Mouse (Mus musculus): ENCODE data around the gene Klk9. TPM values are rescaled to one million over a fixed set of nuclear protein-coding genes. Genes with fewer than 3 reads are reported as not detected.

The Klk9 gene
- polyA plus RNA-seq (2012; rRNA removed): 0.15 TPM in 1 of 2 replicates, not detected in the other

- no peaks in the 10 kb centered on the region for H3K4me1 ChIP-seq (ENCODE audit: control insufficient read depth, insufficient read depth, insufficient read length, low read length)
- peaks cover 5% of the 10 kb centered on the region; the same call in 1 of the 2 replicates for H3K27me3 ChIP-seq (ENCODE audit: control insufficient read depth, insufficient read depth, low read length)
- no peaks in the 10 kb centered on the region for H3K36me3 ChIP-seq (ENCODE audit: control insufficient read depth, insufficient read depth, low read length)
- TF ChIP-seq CTCF (IDR thresholded peaks at IDR 0.05; ENCODE audit: extremely low read depth, insufficient read length, insufficient replicate concordance, low read depth, low read length): no peak
- no peak within 1 kb of the TSS for H3K4me3 ChIP-seq (ENCODE audit: low read depth, low read length)
- 66% methylated on average over 7 of the region's 7 CpGs for WGBS
- H3K27ac ChIP-seq (ENCODE audit: insufficient read depth, low read depth, low read length): no peak within 1 kb of the TSS
Observed at GRCm38 (mm10) chr7:43791591-43791990, at the start of gene Klk9. TSS of gene Klk9 (plus strand) at chr7:43791891.

DNA sequence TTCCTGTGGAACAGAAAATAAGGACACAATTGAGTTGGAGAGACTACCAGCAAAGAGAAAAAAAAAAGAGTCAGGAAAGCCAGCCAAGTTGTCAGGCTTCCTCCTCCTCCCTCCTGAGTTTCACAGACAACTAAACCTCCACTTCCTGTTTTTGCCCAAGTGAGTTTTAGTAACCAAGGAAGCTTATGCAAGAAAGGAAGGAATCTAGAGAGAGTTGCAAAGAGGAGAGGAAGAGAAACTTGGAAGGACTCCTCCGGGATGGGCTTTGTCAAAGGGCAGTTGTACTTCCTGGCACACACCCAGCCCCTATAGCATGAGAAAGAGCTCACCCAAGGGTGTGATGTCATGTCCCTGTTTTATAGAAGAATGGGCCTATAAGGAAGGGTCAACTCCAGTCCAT, 43.9 kb upstream of the Klk9 start:
- Histone ChIP-seq H3K4me1 (ENCODE audit: control insufficient read depth, insufficient read depth, insufficient read length, low read length) (no peaks in the 10 kb centered on the region), H3K4me3 (ENCODE audit: low read depth, low read length) (no peak overlapping the region), H3K36me3 (ENCODE audit: control insufficient read depth, insufficient read depth, low read length) (no peaks in the 10 kb centered on the region), H3K27me3 (ENCODE audit: control insufficient read depth, insufficient read depth, low read length) (no peaks in the 10 kb centered on the region), H3K27ac (ENCODE audit: insufficient read depth, low read depth, low read length) (no peak overlapping the region)
- TF ChIP-seq POLR2A (IDR thresholded peaks at IDR 0.05; ENCODE audit: low read depth, low read length): no peak
- no peak for TF ChIP-seq CTCF (IDR thresholded peaks at IDR 0.05; ENCODE audit: extremely low read depth, insufficient read length, insufficient replicate concordance, low read depth, low read length)
- WGBS: 32% methylated on average over 1 of the region's 1 CpGs

DNA sequence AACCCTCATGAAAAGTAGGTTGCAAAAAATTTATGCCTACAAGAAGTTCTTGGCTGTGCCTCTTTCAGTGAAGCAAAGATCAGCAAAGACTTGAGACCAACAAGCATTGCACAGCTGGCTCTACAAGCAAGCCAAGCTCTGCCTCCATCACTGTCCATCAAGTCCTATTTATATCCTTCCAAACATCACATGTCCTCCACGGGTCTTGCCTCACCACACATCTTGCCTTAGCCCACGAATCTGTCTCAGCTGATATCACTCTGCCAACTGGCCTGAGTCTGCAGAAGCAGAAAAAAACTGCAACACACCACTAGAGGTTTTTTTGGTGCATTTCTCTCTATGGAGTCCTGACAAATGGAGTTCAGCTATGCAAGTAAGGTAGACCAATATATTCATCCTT, 38.9 kb upstream of the Klk9 start:
- Histone ChIP-seq H3K27me3 (ENCODE audit: control insufficient read depth, insufficient read depth, low read length) (no peaks in the 10 kb centered on the region), H3K4me3 (ENCODE audit: low read depth, low read length) (no peak overlapping the region), H3K27ac (ENCODE audit: insufficient read depth, low read depth, low read length) (no peak overlapping the region), H3K36me3 (ENCODE audit: control insufficient read depth, insufficient read depth, low read length) (no peaks in the 10 kb centered on the region), H3K4me1 (ENCODE audit: control insufficient read depth, insufficient read depth, insufficient read length, low read length) (no peaks in the 10 kb centered on the region)
- 42% methylated on average over 2 of the region's 2 CpGs for whole genome bisulfite sequencing
- TF ChIP-seq POLR2A (IDR thresholded peaks at IDR 0.05; ENCODE audit: low read depth, low read length): no peak
- no peak for TF ChIP-seq CTCF (IDR thresholded peaks at IDR 0.05; ENCODE audit: extremely low read depth, insufficient read length, insufficient replicate concordance, low read depth, low read length)

GRCm38 (mm10) chr7:43766484-43766883, 25.2 kb upstream of the Klk9 start:
- Histone ChIP-seq H3K27ac (ENCODE audit: insufficient read depth, low read depth, low read length) (no peak overlapping the region), H3K36me3 (ENCODE audit: control insufficient read depth, insufficient read depth, low read length) (no peaks in the 10 kb centered on the region), H3K27me3 (ENCODE audit: control insufficient read depth, insufficient read depth, low read length) (no peaks in the 10 kb centered on the region), H3K4me1 (ENCODE audit: control insufficient read depth, insufficient read depth, insufficient read length, low read length) (no peaks in the 10 kb centered on the region), H3K4me3 (ENCODE audit: low read depth, low read length) (no peak overlapping the region)
- WGBS: 24% methylated on average over 8 of the region's 8 CpGs
- no peak for TF ChIP-seq POLR2A (IDR thresholded peaks at IDR 0.05; ENCODE audit: low read depth, low read length)

- Histone ChIP-seq H3K4me3 (ENCODE audit: low read depth, low read length) (no peak within 1 kb of the TSS), H3K36me3 (ENCODE audit: control insufficient read depth, insufficient read depth, low read length) (no peaks in the 10 kb centered on the region), H3K27ac (ENCODE audit: insufficient read depth, low read depth, low read length) (no peak within 1 kb of the TSS), H3K4me1 (ENCODE audit: control insufficient read depth, insufficient read depth, insufficient read length, low read length) (no peaks in the 10 kb centered on the region), H3K27me3 (ENCODE audit: control insufficient read depth, insufficient read depth, low read length) (no peaks in the 10 kb centered on the region)
- TF ChIP-seq CTCF (IDR thresholded peaks at IDR 0.05; ENCODE audit: extremely low read depth, insufficient read length, insufficient replicate concordance, low read depth, low read length) (no peak), POLR2A (IDR thresholded peaks at IDR 0.05; ENCODE audit: low read depth, low read length) (no peak)
- WGBS: 59% methylated on average over 4 of the region's 4 CpGs
Observed at GRCm38 (mm10) chr7:43768597-43768996, 23.1 kb upstream of the Klk9 start, which contains the start of gene Klk12. TSS of gene Klk12 (plus strand) at chr7:43768897.

- no peak overlapping the region for H3K4me3 ChIP-seq (ENCODE audit: low read depth, low read length)
- no peak for TF ChIP-seq POLR2A (IDR thresholded peaks at IDR 0.05; ENCODE audit: low read depth, low read length)
- no peak for TF ChIP-seq CTCF (IDR thresholded peaks at IDR 0.05; ENCODE audit: extremely low read depth, insufficient read length, insufficient replicate concordance, low read depth, low read length)
- no peaks in the 10 kb centered on the region for H3K36me3 ChIP-seq (ENCODE audit: control insufficient read depth, insufficient read depth, low read length)
- no peaks in the 10 kb centered on the region for H3K4me1 ChIP-seq (ENCODE audit: control insufficient read depth, insufficient read depth, insufficient read length, low read length)
- no peaks in the 10 kb centered on the region for H3K27me3 ChIP-seq (ENCODE audit: control insufficient read depth, insufficient read depth, low read length)
- 87% methylated on average over 8 of the region's 8 CpGs for WGBS
- H3K27ac ChIP-seq (ENCODE audit: insufficient read depth, low read depth, low read length): no peak overlapping the region
Observed at GRCm38 (mm10) chr7:43769636-43770035, 22.1 kb upstream of the Klk9 start.

DNA sequence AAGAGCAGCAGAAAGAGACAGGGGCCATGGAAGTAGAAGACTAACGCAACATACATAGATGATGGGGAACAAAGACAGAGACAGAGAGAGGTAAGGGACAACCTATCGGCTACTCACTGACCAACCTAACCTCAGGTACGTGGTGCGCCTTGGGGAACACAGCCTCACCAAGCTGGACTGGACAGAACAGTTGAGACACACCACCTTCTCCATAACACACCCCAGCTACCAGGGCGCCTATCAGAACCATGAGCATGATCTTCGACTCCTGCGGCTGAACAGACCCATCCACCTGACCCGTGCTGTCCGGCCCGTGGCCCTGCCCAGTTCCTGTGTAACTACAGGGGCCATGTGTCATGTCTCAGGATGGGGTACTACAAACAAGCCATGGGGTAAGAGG, 21.0 kb upstream of the Klk9 start:
- Histone ChIP-seq H3K27me3 (ENCODE audit: control insufficient read depth, insufficient read depth, low read length) (no peaks in the 10 kb centered on the region), H3K27ac (ENCODE audit: insufficient read depth, low read depth, low read length) (no peak overlapping the region), H3K4me1 (ENCODE audit: control insufficient read depth, insufficient read depth, insufficient read length, low read length) (no peaks in the 10 kb centered on the region), H3K4me3 (ENCODE audit: low read depth, low read length) (no peak overlapping the region), H3K36me3 (ENCODE audit: control insufficient read depth, insufficient read depth, low read length) (no peaks in the 10 kb centered on the region)
- TF ChIP-seq POLR2A (IDR thresholded peaks at IDR 0.05; ENCODE audit: low read depth, low read length) (no peak), CTCF (IDR thresholded peaks at IDR 0.05; ENCODE audit: extremely low read depth, insufficient read length, insufficient replicate concordance, low read depth, low read length) (no peak)
- WGBS: 91% methylated on average over 10 of the region's 10 CpGs

DNA sequence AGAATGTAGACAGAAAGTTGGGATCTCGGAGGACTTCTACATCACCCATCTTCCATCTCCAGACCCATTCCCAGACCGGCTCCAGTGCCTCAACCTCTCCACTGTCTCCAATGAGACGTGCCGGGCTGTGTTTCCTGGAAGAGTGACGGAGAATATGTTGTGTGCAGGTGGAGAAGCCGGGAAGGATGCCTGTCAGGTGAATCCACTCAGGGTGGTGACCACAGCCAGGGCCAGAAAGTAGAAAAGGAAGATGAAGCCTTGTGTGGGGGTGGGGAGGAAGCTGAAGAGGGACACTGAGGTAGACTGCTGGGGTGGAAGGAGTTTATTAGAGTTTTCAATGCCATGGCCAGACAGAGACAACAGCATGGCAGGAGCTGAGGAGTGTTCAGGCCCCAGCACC, 19.8 kb upstream of the Klk9 start:
- Histone ChIP-seq H3K4me3 (ENCODE audit: low read depth, low read length) (no peak overlapping the region), H3K27me3 (ENCODE audit: control insufficient read depth, insufficient read depth, low read length) (no peaks in the 10 kb centered on the region), H3K4me1 (ENCODE audit: control insufficient read depth, insufficient read depth, insufficient read length, low read length) (no peaks in the 10 kb centered on the region), H3K36me3 (ENCODE audit: control insufficient read depth, insufficient read depth, low read length) (no peaks in the 10 kb centered on the region), H3K27ac (ENCODE audit: insufficient read depth, low read depth, low read length) (no peak overlapping the region)
- TF ChIP-seq POLR2A (IDR thresholded peaks at IDR 0.05; ENCODE audit: low read depth, low read length): no peak
- no peak for TF ChIP-seq CTCF (IDR thresholded peaks at IDR 0.05; ENCODE audit: extremely low read depth, insufficient read length, insufficient replicate concordance, low read depth, low read length)
- WGBS: 89% methylated on average over 6 of the region's 6 CpGs
